Mouse (Mus musculus): ENCODE measurements around the gene Hs3st3b1.

GRCm38 (mm10) chr11:63920531-63920930 lies 1.6 kb downstream of the Hs3st3b1 start:
- TF ChIP-seq CTCF (IDR thresholded peaks at IDR 0.05) (peak; percentile 95), EP300 (IDR thresholded peaks at IDR 0.05) (no peak)

Measured in lung, postnatal 0 days (tissue).